Mouse (Mus musculus) liver, embryonic 14.5 days (tissue): ENCODE data around the gene Cd163.

Experiments
- CTCF ChIP-seq: IDR thresholded peaks from 2 replicates; pipeline ENCODE4 v1.5.1; 2016; ENCODE audit warnings: antibody characterized with exemption, low read depth, control low read depth
- EP300 ChIP-seq: IDR thresholded peaks from 2 replicates; pipeline ENCODE4 v1.6.1; 2016; ENCODE audit warnings: antibody characterized with exemption, low read depth

DNA sequence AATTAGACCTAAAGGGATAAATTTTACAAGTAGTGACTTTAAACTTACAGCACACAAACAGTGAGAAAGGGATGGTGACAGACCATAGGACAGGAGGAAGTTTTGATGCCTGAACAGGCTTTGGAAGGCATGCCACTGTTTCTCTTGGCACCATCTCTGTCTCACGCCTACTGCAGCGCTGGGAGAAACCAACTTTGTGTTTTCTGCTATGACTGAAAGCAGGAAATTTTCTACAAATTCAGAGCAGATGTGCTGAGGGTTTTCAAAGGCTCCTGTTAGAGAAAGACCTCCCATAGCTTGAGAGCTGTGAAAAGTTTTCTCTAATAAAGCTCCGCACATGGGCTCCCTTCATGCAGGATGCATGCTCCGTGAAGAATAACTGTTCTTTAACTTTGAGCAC, 40.6 kb downstream of the Cd163 start:
- TF ChIP-seq CTCF (no peak), EP300 (no peak)
